Mouse (Mus musculus) E14TG2a.4 (cell line): ENCODE measurements around the gene Atrnl1.

Experiments used
- H3K27me3 ChIP-seq: 2 replicates; pipeline ENCODE4 v1.6.1; 2014; ENCODE audit warnings: low read length, control low read depth; ENCODE audit not compliant: insufficient read depth
- H3K36me3 ChIP-seq: 2 replicates; pipeline ENCODE4 v1.6.1; 2014; ENCODE audit warnings: low read length, control low read depth; ENCODE audit not compliant: insufficient read depth
- H3K4me1 ChIP-seq: replicated peaks from 2 replicates; pipeline ENCODE4 v1.6.1; 2014; ENCODE audit warnings: low read depth, low read length, control low read depth
- H3K4me3 ChIP-seq: replicated peaks from 2 replicates; pipeline ENCODE4 v1.5.1; 2014; ENCODE audit warnings: mild to moderate bottlenecking, low read length
- H3K9me3 ChIP-seq: 2 replicates; pipeline ENCODE4 v1.6.1; 2014; ENCODE audit warnings: low read length, control low read depth
- CTCF ChIP-seq: conservative IDR thresholded peaks from 2 replicates; pipeline ENCODE4 v1.5.1; 2014; ENCODE audit warnings: low read length
- NANOG ChIP-seq: IDR thresholded peaks from 2 replicates; pipeline ENCODE4 v1.6.1; 2014; ENCODE audit warnings: borderline replicate concordance, low read length, mixed read lengths
- POU5F1 ChIP-seq: IDR thresholded peaks from 2 replicates; pipeline ENCODE4 v1.6.1; 2014; ENCODE audit warnings: low read length, borderline replicate concordance

The Atrnl1 gene

DNA sequence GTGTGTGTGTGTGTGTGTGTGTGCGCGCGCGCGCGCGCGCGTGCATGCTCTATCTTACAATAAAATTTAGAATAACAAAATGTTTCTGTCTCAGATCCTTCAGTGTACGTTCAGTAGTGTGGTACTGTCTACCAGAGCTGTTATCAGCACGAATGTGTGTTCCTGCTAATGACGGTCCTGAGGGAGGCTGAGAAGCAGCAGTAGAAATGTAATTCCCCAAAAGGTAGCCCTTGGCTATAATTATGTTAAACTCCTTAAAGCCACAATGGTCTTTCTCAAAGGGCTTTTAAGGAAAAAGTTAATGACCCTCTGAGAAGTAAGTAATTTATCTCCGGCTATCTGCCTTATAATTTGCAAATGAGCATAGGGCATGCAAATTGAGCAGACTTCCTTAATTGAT is 441.1 kb downstream of the Atrnl1 start:
- Histone ChIP-seq H3K9me3 (no peaks in the 10 kb centered on the region), H3K4me3 (no peak overlapping the region), H3K27me3 (no peaks in the 10 kb centered on the region), H3K4me1 (no peaks in the 10 kb centered on the region), H3K36me3 (no peaks in the 10 kb centered on the region)
- TF ChIP-seq CTCF = no peak
- no peak for TF ChIP-seq NANOG
- no peak for TF ChIP-seq POU5F1

DNA sequence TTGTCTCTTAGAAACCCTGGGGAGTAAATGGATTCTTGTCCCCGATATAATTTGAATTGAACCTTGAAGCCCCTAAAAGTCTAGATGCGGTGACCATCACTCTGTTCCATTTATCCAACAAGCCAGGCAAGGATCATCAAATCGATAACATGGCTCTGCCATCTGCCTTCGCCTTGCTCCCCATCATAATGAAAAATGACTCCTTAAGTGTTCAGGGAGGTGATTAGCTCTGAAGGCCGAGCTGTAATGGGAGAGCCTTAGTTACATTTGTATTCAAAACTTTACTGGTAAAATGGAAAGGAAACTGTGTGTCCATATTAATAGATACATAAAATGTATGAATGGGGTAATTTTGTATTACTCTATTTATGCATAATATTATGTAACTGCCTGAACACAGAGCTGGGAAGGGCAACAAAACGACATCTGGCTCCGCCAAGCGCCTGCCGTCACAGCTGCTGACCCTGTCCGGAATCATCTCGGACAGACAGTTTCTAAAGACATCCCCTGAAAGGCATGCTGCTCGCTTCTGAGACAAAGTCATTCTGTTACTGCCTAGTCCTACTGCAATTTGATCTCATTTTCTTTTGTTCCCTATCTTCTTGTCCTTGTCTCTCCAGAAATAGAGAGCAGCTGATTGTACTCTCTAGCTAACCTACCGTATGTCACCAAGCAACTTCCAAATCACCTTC is 441.8 kb downstream of the Atrnl1 start:
- TF ChIP-seq POU5F1 (no peak), CTCF (no peak), NANOG (no peak)

DNA sequence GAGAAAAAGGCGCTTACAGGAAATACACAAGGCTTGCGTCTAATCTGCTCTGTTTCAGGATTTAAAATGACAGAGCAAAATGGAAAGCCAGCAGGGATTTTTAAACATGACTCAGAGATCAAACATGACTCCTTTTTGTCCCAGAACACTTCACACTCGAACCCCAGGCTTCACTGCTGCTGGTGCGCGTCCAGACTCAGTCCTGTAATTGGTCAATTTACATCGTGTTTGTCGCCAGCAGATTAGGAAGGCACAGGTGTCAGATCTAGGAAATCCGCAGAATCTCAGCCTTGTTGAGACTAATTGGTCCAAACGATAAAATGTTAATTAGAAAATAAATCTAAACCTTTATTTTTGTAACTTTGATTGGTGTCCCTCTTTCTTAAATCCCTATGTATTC is 448.9 kb downstream of the Atrnl1 start:
- H3K27me3 ChIP-seq = no peaks in the 10 kb centered on the region
- no peak for TF ChIP-seq CTCF
- no peak for TF ChIP-seq POU5F1
- TF ChIP-seq NANOG = no peak

More for the DNA sequence above, 441.8 kb downstream of the Atrnl1 start:
- Histone ChIP-seq H3K4me3 (no peak overlapping the region), H3K27me3 (no peaks in the 10 kb centered on the region), H3K4me1 (peaks cover 5% of the 10 kb centered on the region), H3K36me3 (no peaks in the 10 kb centered on the region), H3K9me3 (no peaks in the 10 kb centered on the region)

DNA sequence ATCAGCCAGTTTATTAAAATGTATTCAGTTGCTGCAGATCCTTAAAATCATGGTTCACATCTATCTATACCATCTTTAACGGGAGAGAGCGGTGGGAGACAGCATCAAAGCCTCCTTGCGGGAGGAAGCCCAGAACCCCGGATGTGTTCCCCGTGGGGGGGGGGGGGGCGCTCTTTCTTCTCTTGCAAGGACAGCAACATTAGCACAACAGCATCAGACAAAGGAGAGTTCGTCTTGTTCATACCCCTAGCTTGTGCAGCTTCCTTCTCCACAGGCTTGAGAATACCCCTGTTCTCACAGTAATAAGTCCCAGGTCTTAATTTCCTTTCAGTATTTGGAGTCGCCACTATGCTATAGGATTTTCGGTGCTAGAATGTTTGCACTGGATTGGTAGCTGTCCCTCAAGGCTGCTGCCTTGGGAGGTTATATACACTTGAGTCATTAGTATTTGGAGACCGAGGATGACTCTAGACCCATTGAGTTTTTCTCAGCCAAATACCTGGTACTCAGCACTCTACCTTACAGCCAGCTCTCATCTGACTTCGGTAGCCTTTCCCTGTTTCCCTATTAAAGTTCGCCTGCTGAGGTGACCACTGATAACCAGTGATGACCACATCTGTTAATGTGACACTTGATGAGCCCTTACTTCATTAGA is 449.5 kb downstream of the Atrnl1 start:
- H3K27me3 ChIP-seq = no peaks in the 10 kb centered on the region
- TF ChIP-seq NANOG (no peak), CTCF (no peak), POU5F1 (no peak)
- peaks cover 49% of the 10 kb centered on the region for H3K4me1 ChIP-seq
- H3K36me3 ChIP-seq = no peaks in the 10 kb centered on the region
- no peak overlapping the region for H3K4me3 ChIP-seq
- no peaks in the 10 kb centered on the region for H3K9me3 ChIP-seq

More for the DNA sequence above, 448.9 kb downstream of the Atrnl1 start:
- Histone ChIP-seq H3K4me3 (no peak overlapping the region), H3K9me3 (no peaks in the 10 kb centered on the region), H3K4me1 (peaks cover 43% of the 10 kb centered on the region), H3K36me3 (no peaks in the 10 kb centered on the region)

DNA sequence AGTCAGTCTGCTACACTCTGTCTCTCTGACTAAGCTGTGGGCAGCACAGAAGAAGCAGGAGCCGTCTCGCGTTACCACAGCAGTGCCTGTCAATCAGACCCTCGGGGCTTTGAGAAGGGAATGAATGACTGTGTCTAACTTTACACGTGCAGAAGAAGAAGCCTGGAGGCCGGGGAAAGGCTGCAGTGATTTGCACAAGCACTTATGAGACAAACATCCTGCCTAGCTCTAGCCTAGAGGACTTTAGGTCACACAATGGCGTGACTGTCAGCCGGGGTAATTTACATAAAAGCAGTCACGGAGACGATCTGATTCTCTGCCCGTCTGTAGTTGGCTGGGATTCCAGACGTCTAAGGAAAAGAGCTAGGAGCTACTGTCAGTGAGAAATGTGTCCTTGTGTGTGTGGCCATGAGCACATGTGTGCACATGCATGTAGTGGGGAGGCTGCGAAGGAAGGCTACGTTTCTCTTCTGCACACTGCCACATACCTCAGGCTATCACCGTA is 450.1 kb downstream of the Atrnl1 start:
- no peaks in the 10 kb centered on the region for H3K9me3 ChIP-seq
- TF ChIP-seq POU5F1 (no peak), NANOG (no peak), CTCF (no peak)
- H3K4me3 ChIP-seq = no peak overlapping the region
- peaks cover 54% of the 10 kb centered on the region for H3K4me1 ChIP-seq
- H3K36me3 ChIP-seq = no peaks in the 10 kb centered on the region
- no peaks in the 10 kb centered on the region for H3K27me3 ChIP-seq

DNA sequence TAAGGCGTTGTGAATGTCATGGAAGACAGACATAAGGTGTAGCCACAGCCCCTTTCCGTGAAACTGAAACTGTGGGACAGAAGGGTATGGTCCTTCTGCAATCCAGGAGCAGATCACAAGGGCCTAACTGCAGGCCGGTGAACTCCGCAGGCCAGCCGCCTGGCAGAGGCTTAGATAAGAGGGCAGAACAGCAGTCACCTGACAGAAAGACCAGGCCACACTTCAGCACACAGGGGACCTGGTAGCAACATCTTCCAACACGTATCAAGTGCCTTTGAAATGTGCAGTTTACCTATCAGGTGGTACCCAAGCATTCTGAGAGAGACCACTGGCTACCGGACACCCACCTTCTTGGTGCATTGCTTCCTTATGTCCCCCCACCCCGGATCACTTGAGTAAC is 451.1 kb downstream of the Atrnl1 start:
- H3K9me3 ChIP-seq = no peaks in the 10 kb centered on the region
- TF ChIP-seq POU5F1 = no peak
- no peak for TF ChIP-seq CTCF
- no peak for TF ChIP-seq NANOG

DNA sequence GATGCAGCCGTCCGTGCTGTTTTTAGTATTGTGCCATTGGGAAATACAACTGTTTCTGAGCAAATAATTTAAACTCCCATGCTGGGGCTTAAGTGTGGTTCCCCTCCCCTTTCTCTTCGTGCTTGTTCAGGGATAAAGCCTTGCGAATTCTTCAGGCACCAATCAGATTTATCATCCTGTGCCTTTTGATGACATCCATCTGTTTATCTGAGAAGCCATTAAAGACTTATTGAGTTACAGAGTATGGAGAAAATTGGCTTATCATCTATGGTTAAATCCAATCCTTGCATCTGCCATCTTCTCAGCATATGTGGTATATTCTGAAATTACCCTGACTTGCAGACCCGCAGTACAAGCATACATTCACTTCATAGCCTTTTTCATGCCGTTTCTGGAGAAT is 452.7 kb downstream of the Atrnl1 start:
- no peak overlapping the region for H3K4me3 ChIP-seq
- H3K9me3 ChIP-seq = no peaks in the 10 kb centered on the region
- H3K4me1 ChIP-seq = peaks cover 52% of the 10 kb centered on the region
- TF ChIP-seq CTCF (no peak), NANOG (no peak), POU5F1 (no peak)
- no peaks in the 10 kb centered on the region for H3K36me3 ChIP-seq
- H3K27me3 ChIP-seq = no peaks in the 10 kb centered on the region

More for the DNA sequence above, 451.1 kb downstream of the Atrnl1 start:
- Histone ChIP-seq H3K27me3 (no peaks in the 10 kb centered on the region), H3K36me3 (no peaks in the 10 kb centered on the region), H3K4me3 (no peak overlapping the region), H3K4me1 (peaks cover 60% of the 10 kb centered on the region)

DNA sequence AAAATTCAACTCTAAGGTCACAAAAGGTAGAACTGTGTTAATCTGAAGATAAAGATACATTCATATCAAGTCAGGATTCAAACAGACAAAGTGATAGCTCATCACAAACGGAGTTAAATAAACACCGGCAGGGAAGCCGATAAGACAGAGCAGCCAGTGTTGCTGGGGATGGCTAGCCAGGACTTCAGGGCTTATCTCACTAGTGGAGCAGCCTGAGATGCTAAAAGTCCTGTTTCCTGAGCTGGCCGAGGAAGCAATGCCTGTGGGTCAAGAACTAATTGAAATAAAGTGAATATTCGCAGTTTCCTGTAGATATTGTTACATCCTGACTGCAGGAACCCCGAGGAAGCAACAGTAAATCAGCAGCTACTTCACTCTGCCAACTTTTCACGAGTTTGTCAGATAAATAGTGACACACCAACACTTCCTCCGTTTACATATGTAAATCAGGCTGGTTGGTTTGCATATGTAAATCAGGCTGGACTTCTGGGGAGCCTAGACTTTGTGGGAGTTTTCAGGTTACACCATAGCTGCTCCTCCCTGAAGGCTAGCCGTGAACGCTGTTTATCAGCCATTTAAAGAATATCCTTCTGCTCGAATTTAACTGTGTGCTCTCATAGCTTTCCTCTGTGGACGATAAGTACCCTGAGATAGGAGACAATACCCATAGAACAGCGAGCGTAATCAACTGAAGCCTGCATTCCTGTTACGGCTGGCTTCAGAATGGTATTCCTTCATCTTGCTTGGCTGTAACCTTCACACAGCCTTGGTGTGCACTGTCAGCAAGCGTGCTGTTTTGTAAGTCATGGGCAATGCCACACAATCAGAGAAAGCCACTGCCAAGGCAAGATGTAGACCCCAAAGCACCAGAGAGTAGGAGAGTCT is 453.5 kb downstream of the Atrnl1 start:
- no peak for TF ChIP-seq NANOG
- TF ChIP-seq POU5F1 = peak; percentile 70; the same call in 1 of the 2 replicates
- no peaks in the 10 kb centered on the region for H3K27me3 ChIP-seq
- no peaks in the 10 kb centered on the region for H3K9me3 ChIP-seq
- peaks cover 52% of the 10 kb centered on the region for H3K4me1 ChIP-seq
- H3K4me3 ChIP-seq = peak overlapping the region; percentile 4; the same call in 1 of the 2 replicates
- no peaks in the 10 kb centered on the region for H3K36me3 ChIP-seq
